Mouse (Mus musculus) lung, postnatal 0 days (tissue): ENCODE measurements at regions not wholly inside any gene's neighbourhood (a gene's known extent, or its start where the extent isn't known, plus 50 kb on each side); places are given as distances from the start of the nearest gene placed in this dataset.

ENCODE experiments used
- CTCF ChIP-seq: IDR thresholded peaks from 2 replicates; pipeline ENCODE4 v1.5.1; 2016; ENCODE audit warnings: antibody characterized with exemption, mild to moderate bottlenecking
- EP300 ChIP-seq: IDR thresholded peaks from 2 replicates; pipeline ENCODE4 v1.6.1; 2016; ENCODE audit warnings: antibody characterized with exemption, mild to moderate bottlenecking, control low read depth

GRCm38 (mm10) chr7:66591594-66592290 lies 97.7 kb downstream of the Asb7 start:
- no peak for TF ChIP-seq EP300
- no peak for TF ChIP-seq CTCF
